Mouse (Mus musculus) cerebellum, adult 2 months (tissue): ENCODE results near the gene Fzd10.

Source experiments
- CTCF ChIP-seq: fragments of 200-500 bp; IDR thresholded peaks from 2 replicates; pipeline ENCODE4 v1.5.1; 2011; ENCODE audit warnings: low read depth, mild to moderate bottlenecking, control low read depth, low read length, moderate library complexity, borderline replicate concordance; ENCODE audit not compliant: insufficient read depth
- POLR2A ChIP-seq: fragments of 200-500 bp; IDR thresholded peaks from 2 replicates; pipeline ENCODE4 v1.6.1; 2011; ENCODE audit warnings: low read length, control low read depth, borderline replicate concordance; ENCODE audit not compliant: insufficient read depth

GRCm38 (mm10) chr5:128570848-128571247 lies 29.8 kb upstream of the Fzd10 start:
- TF ChIP-seq POLR2A: no peak
- TF ChIP-seq CTCF: no peak
